In genomic region chr2:84525047-84525446, GRCm38 (mm10) we compare ENCODE assay signal across 32 mouse cellular contexts. TPM values are rescaled to one million over a fixed set of nuclear protein-coding genes. Genes with fewer than 3 reads are reported as not detected.
DNase-seq lines count a peak whose midpoint lies in the region; ATAC-seq and TF ChIP-seq lines count a peak whose summit lies in the region.
"Had no signal": no experiment of that assay in that cellular context is flagged by ENCODE, and none has a peak within 500 bp of the region (broad histone marks: within the 10 kb centered on the region; RNA-seq: fewer than 3 reads in every experiment).

No protein-coding gene starts in this region.

- no peaks in the 10 kb centered on the region for H3K9me3 ChIP-seq in heart, embryonic 10.5 days
- H3K9me3 ChIP-seq in lung, postnatal 0 days (ENCODE audit: low read length): no peaks in the 10 kb centered on the region
- H3K9me3 ChIP-seq in intestine, embryonic 16.5 days (ENCODE audit: control insufficient read depth, low read length): no peaks in the 10 kb centered on the region
- H3K9me3 ChIP-seq in stomach, embryonic 16.5 days (replicated peaks; ENCODE audit: control insufficient read depth, low read length): no peaks in the 10 kb centered on the region
- H3K9me3 ChIP-seq in forebrain, embryonic 16.5 days (ENCODE audit: control insufficient read depth, low read length): no peaks in the 10 kb centered on the region
- H3K9me3 ChIP-seq: embryonic facial prominence, embryonic 12.5 days; forebrain, embryonic 10.5 days; heart, embryonic 13.5 days; hindbrain, embryonic 10.5 days; hindbrain, embryonic 15.5 days; limb, embryonic 12.5 days; megakaryocyte, embryonic 14.5 days; midbrain, embryonic 12.5 days; neural tube, embryonic 13.5 days had no signal

- peak overlapping the region; percentile 22; the same call in 1 of the 2 replicates for H3K27ac ChIP-seq in heart, embryonic 10.5 days
- H3K27ac ChIP-seq in lung, postnatal 0 days (ENCODE audit: low read length): no peak overlapping the region; the same call in 1 of the 2 replicates
- peak overlapping the region; percentile 43; the same call in 1 of the 2 replicates for H3K27ac ChIP-seq in intestine, embryonic 16.5 days (ENCODE audit: low read length)
- H3K27ac ChIP-seq in stomach, embryonic 16.5 days (ENCODE audit: low read length): peak overlapping the region; percentile 73
- H3K27ac ChIP-seq in forebrain, embryonic 16.5 days (ENCODE audit: low read length): no peak overlapping the region
- H3K27ac ChIP-seq: embryonic facial prominence, embryonic 12.5 days; forebrain, embryonic 10.5 days; heart, adult 2 months; heart, embryonic 13.5 days; hindbrain, embryonic 10.5 days; hindbrain, embryonic 15.5 days; limb, embryonic 12.5 days; midbrain, embryonic 12.5 days; neural tube, embryonic 13.5 days had no signal

- no peak overlapping the region for H3K9ac ChIP-seq in lung, postnatal 0 days (replicated peaks; ENCODE audit: low read depth)
- H3K9ac ChIP-seq in intestine, embryonic 16.5 days (ENCODE audit: low read depth, low read length): no peak overlapping the region
- H3K9ac ChIP-seq in stomach, embryonic 16.5 days (ENCODE audit: low read length): no peak overlapping the region
- no peak overlapping the region for H3K9ac ChIP-seq in forebrain, embryonic 16.5 days (replicated peaks; ENCODE audit: low read depth, low read length)
- H3K9ac ChIP-seq: embryonic facial prominence, embryonic 12.5 days; forebrain, postnatal 0 days; heart, embryonic 13.5 days; hindbrain, embryonic 15.5 days; limb, embryonic 12.5 days; liver, postnatal 0 days; midbrain, embryonic 12.5 days; neural tube, embryonic 13.5 days had no signal

- no peak for TF ChIP-seq CTCF in lung, postnatal 0 days (IDR thresholded peaks at IDR 0.05)

- H3K36me3 ChIP-seq in heart, embryonic 10.5 days: no peaks in the 10 kb centered on the region
- no peaks in the 10 kb centered on the region for H3K36me3 ChIP-seq in lung, postnatal 0 days (ENCODE audit: insufficient read depth, low read length)
- H3K36me3 ChIP-seq in intestine, embryonic 16.5 days (ENCODE audit: control insufficient read depth, insufficient read depth, low read length): no peaks in the 10 kb centered on the region
- H3K36me3 ChIP-seq in stomach, embryonic 16.5 days (ENCODE audit: control insufficient read depth, insufficient read depth, low read length): no peaks in the 10 kb centered on the region
- H3K36me3 ChIP-seq in forebrain, embryonic 16.5 days (ENCODE audit: control insufficient read depth, insufficient read depth): no peaks in the 10 kb centered on the region
- H3K36me3 ChIP-seq: embryonic facial prominence, embryonic 12.5 days; forebrain, embryonic 10.5 days; heart, embryonic 13.5 days; hindbrain, embryonic 10.5 days; hindbrain, embryonic 15.5 days; limb, embryonic 12.5 days; midbrain, embryonic 12.5 days; neural tube, embryonic 13.5 days had no signal

- H3K4me2 ChIP-seq in lung, postnatal 0 days (replicated peaks; ENCODE audit: low read depth, low read length): no peak overlapping the region
- no peak overlapping the region for H3K4me2 ChIP-seq in intestine, embryonic 16.5 days (ENCODE audit: low read depth, low read length)
- H3K4me2 ChIP-seq in stomach, embryonic 16.5 days (ENCODE audit: low read depth, low read length): no peak overlapping the region
- H3K4me2 ChIP-seq in forebrain, embryonic 16.5 days (ENCODE audit: low read length): no peak overlapping the region
- H3K4me2 ChIP-seq: embryonic facial prominence, embryonic 12.5 days; heart, embryonic 13.5 days; hindbrain, embryonic 15.5 days; limb, embryonic 12.5 days; midbrain, embryonic 12.5 days; neural tube, embryonic 13.5 days had no signal

- ATAC-seq in lung, postnatal 0 days: peak; percentile 72
- peak; percentile 91 for ATAC-seq in intestine, embryonic 16.5 days
- ATAC-seq in stomach, embryonic 16.5 days (ENCODE audit: insufficient read depth, low FRiP score): peak; percentile 87
- ATAC-seq in forebrain, embryonic 16.5 days: no peak
- ATAC-seq: activated CD4-positive, CD25-positive, alpha-beta regulatory T cell, adult 4 months; forebrain, postnatal 0 days; inflammation-experienced regulatory T-cells, adult 6 months; liver, postnatal 0 days had no signal

- peaks cover 8% of the 10 kb centered on the region for H3K4me1 ChIP-seq in heart, embryonic 10.5 days
- H3K4me1 ChIP-seq in lung, postnatal 0 days (ENCODE audit: insufficient read depth, low read depth, low read length): peaks cover 4% of the 10 kb centered on the region; the same call in 1 of the 2 replicates
- peaks cover 2% of the 10 kb centered on the region; the same call in 1 of the 2 replicates for H3K4me1 ChIP-seq in intestine, embryonic 16.5 days (ENCODE audit: control insufficient read depth, insufficient read depth, low read length)
- H3K4me1 ChIP-seq in stomach, embryonic 16.5 days (ENCODE audit: control insufficient read depth, insufficient read depth, low read length): peaks cover 7% of the 10 kb centered on the region
- H3K4me1 ChIP-seq in forebrain, embryonic 16.5 days (replicated peaks; ENCODE audit: control insufficient read depth, insufficient read depth, low read length): no peaks in the 10 kb centered on the region
- H3K4me1 ChIP-seq: forebrain, embryonic 10.5 days; hindbrain, embryonic 10.5 days; hindbrain, embryonic 15.5 days; midbrain, embryonic 12.5 days; neural tube, embryonic 13.5 days had no signal

- DNase-seq in heart, embryonic 10.5 days (ENCODE audit: low spot score): no peak
- no peak for DNase-seq in heart, postnatal 4 days
- DNase-seq in lung, postnatal 0 days (ENCODE audit: low spot score): peak; percentile 27
- no peak for DNase-seq in lung, postnatal 4 days
- DNase-seq in kidney, postnatal 4 days: no peak
- DNase-seq: adrenal gland, adult 2 months; adrenal gland, postnatal 36 days; cerebellum, adult 9-10 months; embryo, embryonic 11 days; forebrain, postnatal 0 days; heart, adult 2 months; heart, postnatal 10 days; kidney, adult 9 months; kidney, postnatal 10 days; layer of hippocampus, adult 9-11 months; liver, postnatal 0 days; right cerebral cortex, postnatal 4 days had no signal

- H3K4me3 ChIP-seq in heart, embryonic 10.5 days: no peak overlapping the region
- H3K4me3 ChIP-seq in lung, postnatal 0 days (ENCODE audit: low read depth, low read length): no peak overlapping the region
- H3K4me3 ChIP-seq in intestine, embryonic 16.5 days (ENCODE audit: low read length): no peak overlapping the region
- H3K4me3 ChIP-seq in stomach, embryonic 16.5 days (replicated peaks; ENCODE audit: low read length): no peak overlapping the region
- no peak overlapping the region for H3K4me3 ChIP-seq in forebrain, embryonic 16.5 days (replicated peaks; ENCODE audit: low read length)
- H3K4me3 ChIP-seq: embryonic facial prominence, embryonic 12.5 days; forebrain, embryonic 10.5 days; heart, adult 2 months; heart, embryonic 13.5 days; hindbrain, embryonic 10.5 days; hindbrain, embryonic 15.5 days; limb, embryonic 12.5 days; megakaryocyte, embryonic 14.5 days; midbrain, embryonic 12.5 days; neural tube, embryonic 13.5 days had no signal

- TF ChIP-seq EP300 in lung, postnatal 0 days (IDR thresholded peaks at IDR 0.05): peak; percentile 80

- H3K27me3 ChIP-seq in heart, embryonic 10.5 days (ENCODE audit: insufficient read depth, poor library complexity, severe bottlenecking): no peaks in the 10 kb centered on the region
- no peaks in the 10 kb centered on the region for H3K27me3 ChIP-seq in lung, postnatal 0 days (replicated peaks; ENCODE audit: insufficient read depth, low read length)
- H3K27me3 ChIP-seq in intestine, embryonic 16.5 days (replicated peaks; ENCODE audit: control insufficient read depth, insufficient read depth, low read length): no peaks in the 10 kb centered on the region
- no peaks in the 10 kb centered on the region for H3K27me3 ChIP-seq in stomach, embryonic 16.5 days (ENCODE audit: control insufficient read depth, insufficient read depth, low read length)
- H3K27me3 ChIP-seq in forebrain, embryonic 16.5 days (replicated peaks; ENCODE audit: control insufficient read depth, insufficient read depth, low read length): no peaks in the 10 kb centered on the region
- H3K27me3 ChIP-seq: CH12.LX; embryonic facial prominence, embryonic 12.5 days; heart, embryonic 13.5 days; hindbrain, embryonic 15.5 days; limb, embryonic 12.5 days; megakaryocyte, embryonic 14.5 days; midbrain, embryonic 12.5 days; neural tube, embryonic 13.5 days had no signal

- 54% methylated on average over 5 of the region's 5 CpGs for WGBS in heart, embryonic 10.5 days
- WGBS in lung, postnatal 0 days: 50% methylated on average over 5 of the region's 5 CpGs
- WGBS in intestine, embryonic 16.5 days: 59% methylated on average over 5 of the region's 5 CpGs
- 56% methylated on average over 5 of the region's 5 CpGs for WGBS in stomach, embryonic 16.5 days
- WGBS in forebrain, embryonic 16.5 days: 89% methylated on average over 5 of the region's 5 CpGs

RNA-seq across cellular contexts. Expression of gene Tfpi, which starts 48.5 kb away (rescaled TPM):
- polyA plus RNA-seq in heart, embryonic 10.5 days (2016; fragmentation: Nextera tagmentation; extraction: Ambion mirVana): 56.5 and 68.8 TPM in 2 replicates
- 10 to 100 TPM; 62.0 to 64.4 TPM for total RNA-seq in heart, postnatal 4 days (2021)
- 35.7 and 41.4 TPM in 2 replicates for polyA plus RNA-seq in lung, postnatal 0 days (2015; fragmentation: Nextera tagmentation; extraction: Ambion mirVana)
- polyA plus RNA-seq in intestine, embryonic 16.5 days (2015; fragmentation: Nextera tagmentation; extraction: Ambion mirVana): 36.5 and 39.3 TPM in 2 replicates
- polyA plus RNA-seq in stomach, embryonic 16.5 days (2015; fragmentation: Nextera tagmentation; extraction: Ambion mirVana): 41.2 and 46.3 TPM in 2 replicates
- 11.8 and 17.9 TPM in 2 replicates for polyA plus RNA-seq in forebrain, embryonic 16.5 days (2015; fragmentation: Nextera tagmentation; extraction: Ambion mirVana)

Comparison
In these comparisons a context has a peak if more than half of its experiments do, and no peak if none do; other contexts are left out.
1. H3K27ac ChIP-seq: peak in heart, embryonic 10.5 days (single experiment), intestine, embryonic 16.5 days (single experiment) and stomach, embryonic 16.5 days (single experiment); none in lung, postnatal 0 days (single experiment) and forebrain, embryonic 16.5 days (single experiment).